Mouse (Mus musculus): ENCODE measurements at regions not wholly inside any gene's neighbourhood (a gene's known extent, or its start where the extent isn't known, plus 50 kb on each side); places are given as distances from the start of the nearest gene placed in this dataset.

DNA sequence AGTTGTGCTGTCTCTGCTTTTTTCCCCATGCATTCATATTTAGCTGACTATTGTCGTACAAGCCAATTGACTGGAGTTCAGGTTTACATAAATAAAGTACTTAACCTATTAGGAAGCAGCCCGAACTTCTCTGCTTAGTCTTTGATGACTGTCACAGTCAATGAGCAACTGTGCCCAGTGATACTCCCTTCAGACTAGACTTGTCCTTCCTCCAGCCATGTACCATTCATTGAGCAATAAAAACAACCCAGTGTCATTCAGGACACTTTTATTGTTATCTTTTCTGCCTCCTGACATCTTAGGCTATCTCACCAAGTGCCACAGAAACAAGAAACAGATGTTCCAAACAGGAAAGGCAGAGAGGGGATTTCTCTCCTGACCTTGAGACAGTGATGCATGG is 389.1 kb upstream of the Tbl1x start:
- 36% methylated on average over 2 of the region's 2 CpGs for WGBS
- TF ChIP-seq POLR2A (IDR thresholded peaks at IDR 0.05; ENCODE audit: insufficient read depth, low read depth, low read length) (no peak), EP300 (IDR thresholded peaks at IDR 0.05; ENCODE audit: insufficient read depth, low read depth, low read length) (no peak), CTCF (IDR thresholded peaks at IDR 0.05) (no peak)
- Histone ChIP-seq H3K79me2 (replicated peaks; ENCODE audit: control insufficient read depth, insufficient read depth, low read length) (no peaks in the 10 kb centered on the region), H3K27ac (no peak overlapping the region), H3K36me3 (ENCODE audit: control insufficient read depth, insufficient read depth, low read length) (no peaks in the 10 kb centered on the region), H3K4me3 (no peak overlapping the region), H3K27me3 (ENCODE audit: control insufficient read depth, insufficient read depth, low read length) (no peaks in the 10 kb centered on the region), H3K9ac (ENCODE audit: low read depth, low read length) (no peak overlapping the region), H3K4me1 (ENCODE audit: control insufficient read depth, insufficient read depth, low read length) (no peaks in the 10 kb centered on the region)
- intact Hi-C loops (cut with DNase I), result no loop called here
- DNase-seq, result no peak

All from heart, adult 2 months (tissue).